Mouse (Mus musculus) heart, embryonic 14.5 days (tissue): ENCODE measurements around the gene Cd44. TPM values are rescaled to one million over a fixed set of nuclear protein-coding genes. Genes with fewer than 3 reads are reported as not detected.

Source experiments
- ATAC-seq: fragments of 200-750 bp; cut with Nextera tagmentation; 2 replicates; pipeline ENCODE4 v1.8.0; 2017; ENCODE audit warnings: low read depth, moderate TSS enrichment; ENCODE audit not compliant: insufficient number of reproducible peaks, insufficient read depth, low FRiP score
- H3K27ac ChIP-seq, 2 experiments: fragments of 200-500 bp in 1 of 2; fragments of 300-500 bp in 1 of 2; sonication (generic) in 1 of 2; replicated peaks in 1 of 2; 2 replicates each; pipeline ENCODE4 v1.5.1; 2012 to 2014; ENCODE audit warnings: low read depth in 2 of 2, low read length in 2 of 2, control low read depth in 1 of 2, mild to moderate bottlenecking in 1 of 2, mixed read lengths in 1 of 2; ENCODE audit not compliant: control insufficient read depth in 1 of 2, insufficient read depth in 1 of 2
- H3K27me3 ChIP-seq: fragments of 300-500 bp; sonication (generic); 2 replicates; pipeline ENCODE4 v1.6.1; 2014; ENCODE audit warnings: mild to moderate bottlenecking, low read length, control low read depth; ENCODE audit not compliant: control insufficient read depth, insufficient read depth
- H3K36me3 ChIP-seq: fragments of 300-500 bp; sonication (generic); 2 replicates; pipeline ENCODE4 v1.6.1; 2014; ENCODE audit warnings: mild to moderate bottlenecking, control low read depth, low read length, mixed read lengths; ENCODE audit not compliant: control insufficient read depth, insufficient read depth
- H3K4me1 ChIP-seq, 2 experiments: fragments of 200-500 bp in 1 of 2; fragments of 300-500 bp in 1 of 2; sonication (generic) in 1 of 2; 2 replicates each; pipeline ENCODE4 v1.6.1; 2012 to 2014; ENCODE audit warnings: low read length in 2 of 2, control low read depth in 1 of 2, mixed read lengths in 1 of 2; ENCODE audit not compliant: control insufficient read depth in 2 of 2, insufficient read depth in 2 of 2
- H3K4me2 ChIP-seq: fragments of 300-500 bp; sonication (generic); 2 replicates; pipeline ENCODE4 v1.6.1; 2014; ENCODE audit warnings: mild to moderate bottlenecking, low read length
- H3K4me3 ChIP-seq, 2 experiments: fragments of 200-500 bp in 1 of 2; fragments of 300-500 bp in 1 of 2; sonication (generic) in 1 of 2; 2 replicates each; pipeline ENCODE4 v1.5.1; 2012 to 2014; ENCODE audit warnings: low read length in 2 of 2, mild to moderate bottlenecking in 2 of 2, control low read depth in 1 of 2, low read depth in 1 of 2, moderate library complexity in 1 of 2; ENCODE audit not compliant: control insufficient read depth in 1 of 2, insufficient read depth in 1 of 2
- H3K9ac ChIP-seq: fragments of 300-500 bp; sonication (generic); 2 replicates; pipeline ENCODE4 v1.6.1; 2014; ENCODE audit warnings: mild to moderate bottlenecking, low read length
- H3K9me3 ChIP-seq: fragments of 300-500 bp; sonication (generic); 2 replicates; pipeline ENCODE4 v1.6.1; 2016; ENCODE audit warnings: low read length, control low read depth; ENCODE audit not compliant: control insufficient read depth
- WGBS: fragments of 180-500 bp; shearing (Covaris S2); extraction: QIAGEN DNeasy Blood & Tissue Kit; methylation state at CpG from one replicate; pipeline ENCODE4 v1.1.7; 2014; 5-methylcytosine and 5-hydroxymethylcytosine counted together
- polyA plus RNA-seq: library from polyadenylated mRNA; unstranded; fragments of >200 nt; fragmentation: Nextera tagmentation; extraction: Ambion mirVana; gene quantifications from 2 replicates; pipeline ENCODE4 v1.2.1, GENCODE M21; 2014

The Cd44 gene
- polyA plus RNA-seq, 1 experiment from 2014 or later = 22.9 TPM

DNA sequence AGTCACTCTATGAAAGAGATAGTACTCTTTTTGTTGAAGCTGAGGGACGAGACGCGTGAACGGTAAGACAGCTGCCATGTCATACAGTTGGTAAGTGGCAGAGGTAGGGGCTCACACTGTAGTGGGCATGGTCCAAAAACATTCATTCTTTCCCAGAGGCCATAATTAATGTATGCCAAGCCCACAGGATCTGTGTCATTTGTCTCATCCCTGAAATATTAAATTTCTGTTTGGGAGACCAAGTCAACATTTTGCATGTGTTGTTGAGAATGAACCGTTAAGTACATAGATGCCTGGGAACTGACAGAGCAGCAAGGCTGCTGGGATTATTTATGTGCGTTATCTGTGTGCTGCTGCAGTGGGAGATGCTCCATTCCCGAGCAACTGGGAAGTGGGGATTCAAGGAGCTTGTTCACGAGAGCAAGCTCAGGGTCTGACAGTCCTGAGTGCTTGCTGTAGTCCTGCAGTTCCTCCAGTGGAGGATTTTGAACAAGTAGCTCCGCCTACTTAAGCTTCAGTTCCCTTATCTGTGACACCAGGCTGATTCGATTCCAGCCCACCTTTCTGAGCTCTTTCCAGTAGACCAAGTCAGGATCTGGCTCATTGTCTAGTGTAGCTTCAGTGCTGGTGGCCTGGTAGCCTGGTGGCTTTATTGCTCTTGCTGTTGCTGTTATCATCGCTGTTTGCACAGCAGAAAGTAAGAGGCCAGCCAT is 12.5 kb upstream of the Cd44 start:
- Histone ChIP-seq H3K27ac (no peak overlapping the region), H3K4me3 (no peak overlapping the region), H3K36me3 (no peaks in the 10 kb centered on the region), H3K9me3 (no peaks in the 10 kb centered on the region), H3K9ac (no peak overlapping the region), H3K4me2 (no peak overlapping the region), H3K27me3 (no peaks in the 10 kb centered on the region), H3K4me1 (peaks cover 6 to 10% of the 10 kb centered on the region in 2 experiments; a peak in 2 of 4 replicates)
- WGBS = 54% methylated on average over 11 of the region's 11 CpGs
- ATAC-seq = no peak

DNA sequence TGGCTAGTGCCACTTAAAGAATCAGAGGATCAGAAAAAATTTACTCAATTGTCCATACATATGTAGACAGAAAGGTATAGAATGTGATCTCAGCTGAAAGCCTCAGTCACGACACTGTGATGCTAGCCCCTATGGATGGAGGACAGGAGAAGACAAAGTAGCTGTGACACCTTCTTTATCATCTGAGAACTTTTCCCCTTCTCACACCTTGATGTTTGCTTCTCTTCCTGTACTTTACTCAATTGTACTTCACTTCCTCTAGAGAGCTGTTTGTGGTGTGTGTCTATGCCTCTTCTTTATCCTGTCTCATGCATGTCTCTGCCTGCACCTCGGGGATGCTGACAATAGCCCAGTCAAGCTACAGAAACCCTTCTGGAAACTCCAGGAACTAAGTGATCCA is 11.5 kb upstream of the Cd44 start:
- no peak overlapping the region for H3K4me2 ChIP-seq
- H3K9me3 ChIP-seq = no peaks in the 10 kb centered on the region
- H3K4me1 ChIP-seq = peaks cover 6 to 10% of the 10 kb centered on the region in 2 experiments; a peak in 2 of 4 replicates
- H3K27ac ChIP-seq = no peak overlapping the region
- no peak for ATAC-seq
- H3K4me3 ChIP-seq = no peak overlapping the region
- H3K9ac ChIP-seq = no peak overlapping the region
- H3K36me3 ChIP-seq = no peaks in the 10 kb centered on the region
- H3K27me3 ChIP-seq = no peaks in the 10 kb centered on the region
- WGBS = 55% methylated on average over 2 of the region's 2 CpGs

DNA sequence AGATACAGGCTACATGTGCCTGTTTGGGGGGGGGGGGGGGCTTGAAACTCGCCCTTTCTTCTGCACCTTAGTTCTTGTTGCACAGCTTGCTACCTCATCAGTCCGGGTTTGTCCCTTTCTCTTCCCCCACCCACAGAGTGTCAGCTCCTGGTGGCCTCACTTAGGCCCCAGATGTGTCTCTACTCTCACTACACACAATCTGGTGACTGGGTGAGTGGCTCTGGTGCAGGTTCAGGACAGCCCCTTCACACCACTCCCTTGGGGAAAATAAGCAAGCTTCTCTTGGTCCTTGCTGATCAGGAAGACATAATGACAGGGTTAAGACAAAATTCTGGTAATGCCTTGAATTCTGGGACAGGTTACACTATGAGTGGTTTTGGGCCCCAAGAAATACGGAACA is 11.0 kb upstream of the Cd44 start:
- Histone ChIP-seq H3K27ac (no peak overlapping the region), H3K9ac (no peak overlapping the region), H3K4me1 (peaks cover 6 to 10% of the 10 kb centered on the region in 2 experiments; a peak in 2 of 4 replicates), H3K27me3 (no peaks in the 10 kb centered on the region), H3K9me3 (no peaks in the 10 kb centered on the region), H3K36me3 (no peaks in the 10 kb centered on the region), H3K4me2 (no peak overlapping the region), H3K4me3 (no peak overlapping the region)
- 80% methylated on average over 3 of the region's 3 CpGs for WGBS
- no peak for ATAC-seq

DNA sequence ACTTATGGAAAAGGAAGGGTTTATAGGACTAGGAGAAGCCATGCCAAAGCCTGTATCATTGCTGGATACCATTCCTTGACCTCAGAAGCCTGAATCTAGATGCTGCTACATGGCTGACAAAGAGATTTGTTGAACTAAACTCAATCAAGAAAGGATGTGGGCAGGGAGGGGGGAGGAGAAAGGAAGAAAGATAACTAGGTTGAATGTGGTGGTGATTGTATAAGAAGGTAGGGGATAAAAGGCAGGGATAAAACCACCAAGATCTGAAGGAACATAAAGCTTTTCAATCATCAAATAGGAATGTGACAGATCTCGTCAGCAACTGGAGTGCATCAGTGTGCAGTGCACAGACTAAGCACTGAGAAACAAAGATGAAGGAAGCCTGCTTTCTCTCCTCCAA is 7.9 kb upstream of the Cd44 start:
- Histone ChIP-seq H3K4me2 (no peak overlapping the region), H3K9ac (no peak overlapping the region), H3K4me3 (no peak overlapping the region), H3K36me3 (no peaks in the 10 kb centered on the region), H3K9me3 (no peaks in the 10 kb centered on the region), H3K27ac (no peak overlapping the region), H3K27me3 (no peaks in the 10 kb centered on the region), H3K4me1 (peaks cover 4 to 14% of the 10 kb centered on the region in 2 experiments)
- WGBS = 61% methylated on average over 1 of the region's 1 CpGs
- no peak for ATAC-seq

GRCm38 (mm10) chr2:102905604-102906003 is 4.1 kb upstream of the Cd44 start:
- no peak for ATAC-seq
- Histone ChIP-seq H3K4me2 (peak overlapping the region; percentile 27; the same call in 1 of the 2 replicates), H3K9ac (no peak overlapping the region), H3K4me1 (peaks cover 4 to 15% of the 10 kb centered on the region in 2 experiments), H3K27ac (peak overlapping the region in 1 of 2 experiments; percentile 37; a peak in 2 of 4 replicates), H3K9me3 (no peaks in the 10 kb centered on the region), H3K27me3 (no peaks in the 10 kb centered on the region), H3K36me3 (no peaks in the 10 kb centered on the region), H3K4me3 (no peak overlapping the region)
- WGBS = 35% methylated on average over 3 of the region's 3 CpGs

DNA sequence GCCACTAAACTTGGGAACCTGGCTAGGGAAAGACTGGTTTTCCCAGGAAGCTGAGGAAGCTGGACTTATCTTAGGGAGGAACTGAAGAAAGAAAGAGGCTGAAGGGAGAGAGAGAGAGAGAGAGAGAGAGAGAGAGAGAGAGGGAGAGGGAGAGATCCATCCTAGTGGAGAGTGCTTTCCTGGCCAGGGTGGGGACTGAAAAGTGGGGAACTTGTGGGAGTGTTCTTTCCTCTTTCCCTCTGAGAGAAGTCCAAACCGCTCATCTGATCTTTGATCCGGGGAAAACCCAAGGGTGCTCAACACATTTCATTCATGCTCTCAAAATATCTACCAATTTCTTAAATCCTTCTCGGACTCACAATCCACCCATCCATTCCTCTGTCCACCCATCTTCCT is 361 bp upstream of the Cd44 start:
- H3K27ac ChIP-seq = peak overlapping the region; percentile 58 to 83; a peak in 3 of 4 replicates
- H3K9me3 ChIP-seq = no peaks in the 10 kb centered on the region
- peak overlapping the region; percentile 83 for H3K4me2 ChIP-seq
- no peaks in the 10 kb centered on the region for H3K36me3 ChIP-seq
- no peak for ATAC-seq
- peak overlapping the region; percentile 68 to 86 for H3K4me3 ChIP-seq
- H3K27me3 ChIP-seq = no peaks in the 10 kb centered on the region
- H3K9ac ChIP-seq = peak overlapping the region; percentile 82
- WGBS = 17% methylated on average over 3 of the region's 3 CpGs
- H3K4me1 ChIP-seq = peaks cover 13 to 32% of the 10 kb centered on the region in 2 experiments

GRCm38 (mm10) chr2:102900230-102900721 is 1.2 kb downstream of the Cd44 start:
- Histone ChIP-seq H3K4me3 (peak overlapping the region; percentile 68 to 86), H3K4me2 (peak overlapping the region; percentile 83), H3K4me1 (peaks cover 15 to 33% of the 10 kb centered on the region in 2 experiments), H3K36me3 (no peaks in the 10 kb centered on the region), H3K27me3 (no peaks in the 10 kb centered on the region), H3K9me3 (no peaks in the 10 kb centered on the region), H3K9ac (peak overlapping the region; percentile 82), H3K27ac (peak overlapping the region; percentile 83 to 87; a peak in 3 of 4 replicates)
- WGBS = 27% methylated on average over 7 of the region's 7 CpGs
- ATAC-seq = no peak
